Mouse (Mus musculus) spleen, adult 2 months (tissue): ENCODE data around the gene Glrx5.

Experiments
- CTCF ChIP-seq: fragments of 200-500 bp; IDR thresholded peaks from 2 replicates; pipeline ENCODE4 v1.5.1; 2011; ENCODE audit warnings: mild to moderate bottlenecking, inconsistent platforms; ENCODE audit not compliant: insufficient read depth, insufficient read length, insufficient replicate concordance; ENCODE audit errors: extremely low read depth
- POLR2A ChIP-seq: fragments of 200-500 bp; IDR thresholded peaks from 2 replicates; pipeline ENCODE4 v1.6.1; 2011; ENCODE audit warnings: low read depth, low read length, inconsistent platforms

- TF ChIP-seq CTCF (no peak), POLR2A (no peak)
Measured at GRCm38 (mm10) chr12:105048301-105048863, 15.9 kb downstream of the Glrx5 start.
